Mouse (Mus musculus) kidney, embryonic 14.5 days (tissue): Measurements from ENCODE around the gene Gm28042. TPM values are rescaled to one million over a fixed set of nuclear protein-coding genes. Genes with fewer than 3 reads are reported as not detected.

ENCODE experiments used
- ATAC-seq: fragments of 200-750 bp; cut with Nextera tagmentation; 2 replicates; pipeline ENCODE4 v1.8.0; 2017; ENCODE audit warnings: moderate number of reproducible peaks, mild to moderate bottlenecking, moderate TSS enrichment, moderate library complexity; ENCODE audit not compliant: low FRiP score, low TSS enrichment
- H3K27ac ChIP-seq: fragments of 300-500 bp; sonication (generic); 2 replicates; pipeline ENCODE4 v1.5.1; 2014; ENCODE audit warnings: low read depth, mild to moderate bottlenecking, low read length, moderate library complexity, mixed read lengths
- H3K27me3 ChIP-seq: fragments of 300-500 bp; sonication (generic); 2 replicates; pipeline ENCODE4 v1.6.1; 2014; ENCODE audit warnings: mild to moderate bottlenecking, low read length; ENCODE audit not compliant: control insufficient read depth, insufficient read depth
- H3K36me3 ChIP-seq: fragments of 300-500 bp; sonication (generic); 2 replicates; pipeline ENCODE4 v1.6.1; 2014; ENCODE audit warnings: low read length, mixed read lengths; ENCODE audit not compliant: control insufficient read depth, insufficient read depth
- H3K4me1 ChIP-seq: fragments of 300-500 bp; sonication (generic); 2 replicates; pipeline ENCODE4 v1.6.1; 2014; ENCODE audit warnings: low read length, mixed read lengths; ENCODE audit not compliant: control insufficient read depth, insufficient read depth
- H3K4me2 ChIP-seq: fragments of 300-500 bp; sonication (generic); replicated peaks from 2 replicates; pipeline ENCODE4 v1.6.1; 2014; ENCODE audit warnings: low read depth, mild to moderate bottlenecking, low read length
- H3K4me3 ChIP-seq: fragments of 300-500 bp; sonication (generic); 2 replicates; pipeline ENCODE4 v1.5.1; 2014; ENCODE audit warnings: mild to moderate bottlenecking, low read length
- H3K9ac ChIP-seq: fragments of 300-500 bp; sonication (generic); 2 replicates; pipeline ENCODE4 v1.6.1; 2014; ENCODE audit warnings: low read depth, mild to moderate bottlenecking, low read length, moderate library complexity
- H3K9me3 ChIP-seq: fragments of 300-500 bp; sonication (generic); 2 replicates; pipeline ENCODE4 v1.6.1; 2016; ENCODE audit warnings: low read length; ENCODE audit not compliant: control insufficient read depth
- WGBS: fragments of 180-500 bp; shearing (Covaris S2); extraction: QIAGEN DNeasy Blood & Tissue Kit; methylation state at CpG from one replicate; pipeline ENCODE4 v1.1.7; 2014; 5-methylcytosine and 5-hydroxymethylcytosine counted together
- polyA plus RNA-seq: library from polyadenylated mRNA; unstranded; fragments of >200 nt; fragmentation: Nextera tagmentation; extraction: Ambion mirVana; gene quantifications from 2 replicates; pipeline ENCODE4 v1.2.1, GENCODE M21; 2014

Gene Gm28042
- polyA plus RNA-seq, 1 experiment from 2014 or later, result 3.5 TPM

DNA sequence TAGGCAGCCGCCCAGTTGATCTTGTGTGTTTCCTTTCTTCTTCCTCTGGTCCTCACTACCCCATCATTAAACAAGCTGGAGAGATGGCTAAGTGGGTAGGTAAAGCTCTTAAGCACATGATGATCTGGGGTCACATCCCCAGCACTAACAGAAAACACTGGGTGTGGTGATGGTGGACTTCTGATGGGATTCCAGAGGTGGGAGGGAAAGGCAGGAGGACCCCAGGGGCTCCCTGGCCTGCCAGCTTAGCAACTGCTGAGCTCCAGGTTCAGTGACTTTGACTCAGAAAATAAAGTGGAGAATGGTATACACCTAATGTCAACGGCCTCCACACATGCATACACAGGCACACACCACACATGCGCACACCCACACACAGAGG lies 648 bp downstream of the Gm28042 start:
- Histone ChIP-seq H3K4me3 (peak overlapping the region; percentile 82), H3K4me2 (peak overlapping the region; percentile 56), H3K4me1 (peaks cover 4% of the 10 kb centered on the region; the same call in 1 of the 2 replicates), H3K36me3 (peaks cover 57% of the 10 kb centered on the region), H3K9me3 (no peaks in the 10 kb centered on the region), H3K27ac (peak overlapping the region; percentile 63), H3K9ac (peak overlapping the region; percentile 87), H3K27me3 (no peaks in the 10 kb centered on the region)
- WGBS, result 36% methylated on average over 3 of the region's 3 CpGs
- ATAC-seq, result peak; percentile 44

DNA sequence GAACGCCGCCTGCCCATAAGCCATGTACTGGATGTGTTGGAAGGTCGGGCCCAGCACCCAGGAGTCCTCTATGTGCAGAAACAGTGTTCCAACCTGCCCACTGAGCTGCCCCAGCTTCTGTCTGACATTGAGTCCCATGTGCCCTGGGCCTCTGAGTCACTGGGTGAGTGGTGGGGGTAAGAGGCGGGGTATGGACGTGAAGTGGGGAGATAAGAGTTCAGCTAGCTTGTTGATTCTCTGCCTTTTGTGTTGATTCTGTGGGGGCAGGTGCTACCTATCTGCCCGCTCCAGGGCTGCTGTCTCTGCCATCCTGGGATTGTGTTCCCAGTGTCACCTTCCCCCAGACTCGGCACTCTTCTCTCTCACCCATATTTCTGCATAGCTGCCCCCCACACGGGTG lies 3.1 kb downstream of the Gm28042 start:
- H3K4me3 ChIP-seq, result no peak overlapping the region
- peaks cover 49% of the 10 kb centered on the region for H3K36me3 ChIP-seq
- H3K9me3 ChIP-seq, result no peaks in the 10 kb centered on the region
- no peak overlapping the region for H3K9ac ChIP-seq
- H3K27me3 ChIP-seq, result no peaks in the 10 kb centered on the region
- H3K27ac ChIP-seq, result no peak overlapping the region
- no peak overlapping the region for H3K4me2 ChIP-seq
- H3K4me1 ChIP-seq, result peaks cover 4% of the 10 kb centered on the region; the same call in 1 of the 2 replicates
- ATAC-seq, result no peak
- WGBS, result 93% methylated on average over 8 of the region's 8 CpGs

DNA sequence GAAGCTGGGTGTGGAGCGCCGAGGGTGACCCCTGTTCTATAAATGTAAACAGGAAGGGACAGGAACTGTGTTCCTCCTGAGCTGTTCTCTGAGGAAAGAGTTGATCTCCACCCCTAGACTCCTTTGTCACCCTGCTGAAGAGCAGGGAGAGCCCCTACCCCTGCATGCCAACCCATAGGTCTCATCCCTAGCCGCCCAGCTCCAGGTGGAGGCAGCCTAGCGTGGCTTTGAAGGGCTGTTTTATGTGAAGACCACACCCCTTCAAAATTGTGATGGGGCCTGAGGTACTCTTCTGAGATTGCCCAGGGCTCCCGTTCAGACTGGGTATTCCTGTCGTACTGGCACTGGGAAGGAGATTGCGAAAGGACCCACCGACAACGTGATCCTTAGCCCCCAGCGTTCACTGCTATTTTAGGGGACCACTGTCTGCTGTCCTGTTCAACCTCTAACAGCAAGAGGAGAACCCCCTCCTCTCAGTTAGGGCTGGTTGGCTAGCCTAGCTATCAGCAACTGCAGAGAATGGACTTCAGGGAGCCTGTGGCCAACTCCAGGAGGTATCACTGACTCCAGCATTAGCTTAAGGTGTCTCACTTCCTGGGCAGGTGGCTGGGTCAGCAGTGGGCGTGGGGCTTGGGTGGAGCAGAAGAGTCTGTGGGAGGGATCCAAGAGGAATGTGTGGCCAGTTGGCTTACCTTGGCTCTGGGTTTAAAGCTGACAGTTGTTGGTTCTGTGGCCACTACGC lies 5.6 kb downstream of the Gm28042 start, which contains the start of gene Pla2g4b:
Pla2g4b (plus strand) TSS at position 692 of the 742 bp plus-strand sequence.
- ATAC-seq, result no peak
- 88% methylated on average over 12 of the region's 12 CpGs for WGBS

GRCm38 (mm10) chr2:120033726-120034125 lies 6.4 kb downstream of the Gm28042 start:
- H3K9me3 ChIP-seq, result no peaks in the 10 kb centered on the region
- no peak for ATAC-seq
- no peak overlapping the region for H3K9ac ChIP-seq
- 83% methylated on average over 5 of the region's 5 CpGs for WGBS
- H3K4me1 ChIP-seq, result no peaks in the 10 kb centered on the region
- H3K36me3 ChIP-seq, result peaks cover 75% of the 10 kb centered on the region
- no peaks in the 10 kb centered on the region for H3K27me3 ChIP-seq
- no peak overlapping the region for H3K27ac ChIP-seq
- no peak overlapping the region for H3K4me2 ChIP-seq
- no peak overlapping the region for H3K4me3 ChIP-seq

More for the DNA sequence above, 5.6 kb downstream of the Gm28042 start, which contains the start of gene Pla2g4b:
- H3K27me3 ChIP-seq, result no peaks in the 10 kb centered on the region
- peaks cover 67% of the 10 kb centered on the region for H3K36me3 ChIP-seq
- no peak within 1 kb of the TSS for H3K9ac ChIP-seq
- no peaks in the 10 kb centered on the region for H3K9me3 ChIP-seq
- no peak within 1 kb of the TSS for H3K4me2 ChIP-seq
- H3K4me1 ChIP-seq, result peaks cover 4% of the 10 kb centered on the region; the same call in 1 of the 2 replicates
- H3K27ac ChIP-seq, result no peak within 1 kb of the TSS
- H3K4me3 ChIP-seq, result no peak within 1 kb of the TSS

GRCm38 (mm10) chr2:120037744-120038143 lies 10.5 kb downstream of the Gm28042 start:
- no peak overlapping the region for H3K4me3 ChIP-seq
- no peak overlapping the region for H3K27ac ChIP-seq
- no peaks in the 10 kb centered on the region for H3K9me3 ChIP-seq
- no peaks in the 10 kb centered on the region for H3K27me3 ChIP-seq
- ATAC-seq, result no peak
- no peak overlapping the region for H3K4me2 ChIP-seq
- no peak overlapping the region for H3K9ac ChIP-seq
- WGBS, result 90% methylated on average over 9 of the region's 9 CpGs
- peaks cover 83% of the 10 kb centered on the region for H3K36me3 ChIP-seq
- no peaks in the 10 kb centered on the region for H3K4me1 ChIP-seq

DNA sequence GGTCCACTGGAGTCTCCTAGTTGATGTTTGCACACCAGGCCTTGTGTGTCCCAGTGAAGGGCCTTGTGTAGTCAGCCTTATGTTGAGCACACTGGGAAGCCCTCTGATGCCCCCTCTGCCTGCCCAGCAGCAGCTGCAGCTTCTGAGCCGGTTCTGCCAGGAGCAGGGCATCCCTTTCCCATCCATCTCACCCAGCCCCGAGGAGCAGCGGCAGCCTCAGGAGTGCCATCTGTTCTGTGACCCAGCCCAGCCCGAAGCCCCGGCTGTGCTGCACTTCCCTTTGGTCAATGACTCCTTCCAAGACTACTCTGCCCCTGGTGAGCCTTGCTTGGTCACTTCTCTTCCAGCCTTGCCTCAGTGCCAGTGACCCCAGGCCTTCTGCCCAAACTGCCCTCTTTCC lies 13.7 kb downstream of the Gm28042 start:
- peaks cover 63% of the 10 kb centered on the region for H3K36me3 ChIP-seq
- H3K9ac ChIP-seq, result no peak overlapping the region
- H3K9me3 ChIP-seq, result no peaks in the 10 kb centered on the region
- no peak overlapping the region for H3K27ac ChIP-seq
- H3K4me2 ChIP-seq, result no peak overlapping the region
- H3K27me3 ChIP-seq, result no peaks in the 10 kb centered on the region
- H3K4me3 ChIP-seq, result no peak overlapping the region
- H3K4me1 ChIP-seq, result no peaks in the 10 kb centered on the region
- ATAC-seq, result no peak
- WGBS, result 89% methylated on average over 5 of the region's 5 CpGs

GRCm38 (mm10) chr2:120044101-120044603 lies 16.9 kb downstream of the Gm28042 start:
- H3K9ac ChIP-seq, result no peak overlapping the region
- H3K9me3 ChIP-seq, result no peaks in the 10 kb centered on the region
- 0 out of 2 replicates have a peak, but pooled peaks have one; percentile 47 for ATAC-seq
- H3K27ac ChIP-seq, result no peak overlapping the region; the same call in 1 of the 2 replicates
- peaks cover 33% of the 10 kb centered on the region for H3K36me3 ChIP-seq
- H3K4me2 ChIP-seq, result no peak overlapping the region
- no peak overlapping the region for H3K4me3 ChIP-seq
- peaks cover 2% of the 10 kb centered on the region; the same call in 1 of the 2 replicates for H3K27me3 ChIP-seq
- H3K4me1 ChIP-seq, result no peaks in the 10 kb centered on the region
- WGBS, result 47% methylated on average over 4 of the region's 4 CpGs

GRCm38 (mm10) chr2:120044676-120045075 lies 17.4 kb downstream of the Gm28042 start:
- Histone ChIP-seq H3K27me3 (peaks cover 2% of the 10 kb centered on the region; the same call in 1 of the 2 replicates), H3K27ac (no peak overlapping the region), H3K4me1 (no peaks in the 10 kb centered on the region), H3K9me3 (no peaks in the 10 kb centered on the region), H3K9ac (no peak overlapping the region), H3K4me3 (no peak overlapping the region), H3K4me2 (no peak overlapping the region), H3K36me3 (peaks cover 28% of the 10 kb centered on the region)
- 67% methylated on average over 3 of the region's 3 CpGs for WGBS
- ATAC-seq, result no peak
